Comparison of ENCODE assay signal across 10 mouse cellular contexts in the genomic region with DNA sequence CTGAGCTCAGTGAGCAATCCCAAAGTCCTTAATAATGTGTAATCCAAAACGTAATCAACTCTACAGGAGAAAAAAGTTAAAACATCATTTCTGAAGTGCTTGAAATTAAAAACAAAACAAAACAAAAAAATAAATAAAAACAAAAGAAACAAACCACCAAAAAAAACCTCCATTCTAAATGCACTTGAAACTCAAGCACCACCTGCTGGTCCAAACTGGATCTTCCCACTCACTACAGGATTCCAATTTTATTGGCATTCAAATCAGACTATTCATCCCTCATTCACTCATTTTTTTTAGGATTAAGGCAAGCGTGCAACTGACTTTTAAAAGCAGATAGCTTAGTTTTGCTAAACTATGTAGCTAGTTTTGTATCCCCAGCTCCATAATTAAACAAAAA.
DNase-seq lines count a peak whose midpoint lies in the region; ATAC-seq and TF ChIP-seq lines count a peak whose summit lies in the region.
"Had no signal": no experiment of that assay in that cellular context is flagged by ENCODE, and none has a peak within 500 bp of the region (broad histone marks: within the 10 kb centered on the region; RNA-seq: fewer than 3 reads in every experiment).

No protein-coding gene starts in this region.

- DNase-seq in forebrain, embryonic 10.5 days (ENCODE audit: extremely low spot score, low spot score), result no peak
- peak; percentile 33 for DNase-seq in lung, embryonic 14.5 days
- no peak for DNase-seq in lung, adult 2 months
- peak; percentile 3 for DNase-seq in NIH3T3 (ENCODE audit: low read depth)
- DNase-seq in layer of hippocampus, adult 9-11 months, result peak; percentile 18
- no peak for DNase-seq in liver
- no peak for DNase-seq in neural tube, embryonic 10.5 days (ENCODE audit: extremely low spot score, low spot score)
- DNase-seq: kidney, adult 8-10 months had no signal

- 0 out of 2 replicates have a peak overlapping the region, but pooled peaks have one; percentile 29 for H3K27ac ChIP-seq in forebrain, embryonic 15.5 days (replicated peaks)
- H3K27ac ChIP-seq in forebrain, embryonic 10.5 days, result no peak overlapping the region
- H3K27ac ChIP-seq in lung, embryonic 14.5 days (ENCODE audit: low read depth), result no peak overlapping the region
- H3K27ac ChIP-seq: limb, embryonic 10.5 days had no signal

- peaks cover 9% of the 10 kb centered on the region for H3K4me1 ChIP-seq in forebrain, embryonic 15.5 days
- peaks cover 4% of the 10 kb centered on the region; the same call in 1 of the 2 replicates for H3K4me1 ChIP-seq in forebrain, embryonic 10.5 days
- H3K4me1 ChIP-seq in lung, embryonic 14.5 days (ENCODE audit: insufficient read depth), result no peaks in the 10 kb centered on the region
- H3K4me1 ChIP-seq in lung, adult 2 months (ENCODE audit: control insufficient read depth, insufficient read depth, low read length), result no peaks in the 10 kb centered on the region
- H3K4me1 ChIP-seq: limb, embryonic 10.5 days had no signal

- no peaks in the 10 kb centered on the region for H3K27me3 ChIP-seq in forebrain, embryonic 15.5 days
- H3K27me3 ChIP-seq in forebrain, embryonic 10.5 days (ENCODE audit: poor library complexity, severe bottlenecking), result no peaks in the 10 kb centered on the region
- H3K27me3 ChIP-seq in lung, embryonic 14.5 days (ENCODE audit: insufficient read depth, low read length), result no peaks in the 10 kb centered on the region

- ATAC-seq in forebrain, embryonic 15.5 days (replicated peaks), result no peak
- no peak for ATAC-seq in lung, embryonic 14.5 days (ENCODE audit: insufficient read depth)

- no peak overlapping the region for H3K9ac ChIP-seq in forebrain, embryonic 15.5 days (replicated peaks)
- H3K9ac ChIP-seq in lung, embryonic 14.5 days, result no peak overlapping the region

- no peaks in the 10 kb centered on the region for H3K36me3 ChIP-seq in forebrain, embryonic 15.5 days
- no peaks in the 10 kb centered on the region for H3K36me3 ChIP-seq in forebrain, embryonic 10.5 days (replicated peaks)
- H3K36me3 ChIP-seq in lung, embryonic 14.5 days (ENCODE audit: insufficient read depth), result no peaks in the 10 kb centered on the region
- H3K36me3 ChIP-seq: limb, embryonic 10.5 days had no signal

- no peak overlapping the region for H3K4me3 ChIP-seq in forebrain, embryonic 15.5 days
- H3K4me3 ChIP-seq in forebrain, embryonic 10.5 days, result no peak overlapping the region
- no peak overlapping the region for H3K4me3 ChIP-seq in lung, embryonic 14.5 days (ENCODE audit: low read depth, low read length)
- no peak overlapping the region for H3K4me3 ChIP-seq in lung, adult 2 months (replicated peaks; ENCODE audit: extremely low read depth, low read depth, low read length)
- H3K4me3 ChIP-seq: limb, embryonic 10.5 days had no signal

- no peak overlapping the region for H3K4me2 ChIP-seq in forebrain, embryonic 15.5 days (replicated peaks)
- no peak overlapping the region for H3K4me2 ChIP-seq in lung, embryonic 14.5 days

- WGBS in forebrain, embryonic 15.5 days, result 15% methylated on average over 2 of the region's 2 CpGs
- WGBS in forebrain, embryonic 10.5 days, result 39% methylated on average over 2 of the region's 2 CpGs
- WGBS in lung, embryonic 14.5 days, result 37% methylated on average over 2 of the region's 2 CpGs
- 20% methylated on average over 2 of the region's 2 CpGs for WGBS in lung, adult 2 months

- TF ChIP-seq POLR2A in lung, adult 2 months (IDR thresholded peaks at IDR 0.05; ENCODE audit: borderline replicate concordance, extremely low read depth, low read depth, low read length), result no peak

- TF ChIP-seq CTCF in lung, embryonic 14.5 days (IDR thresholded peaks at IDR 0.05; ENCODE audit: low read depth), result no peak
- no peak for TF ChIP-seq CTCF in lung, adult 2 months (IDR thresholded peaks at IDR 0.05; ENCODE audit: insufficient read depth, low read length)

- no peaks in the 10 kb centered on the region for H3K9me3 ChIP-seq in forebrain, embryonic 15.5 days
- no peaks in the 10 kb centered on the region for H3K9me3 ChIP-seq in forebrain, embryonic 10.5 days
- no peaks in the 10 kb centered on the region for H3K9me3 ChIP-seq in lung, embryonic 14.5 days (ENCODE audit: low read depth, low read length)
- H3K9me3 ChIP-seq: limb, embryonic 10.5 days had no signal

Comparison
In these comparisons a context has a peak if more than half of its experiments do, and no peak if none do; other contexts are left out.
1. DNase-seq: peak in lung, embryonic 14.5 days (single experiment), NIH3T3 (single experiment) and layer of hippocampus, adult 9-11 months (single experiment); none in forebrain, embryonic 10.5 days (single experiment), lung, adult 2 months (single experiment), liver (single experiment) and neural tube, embryonic 10.5 days (single experiment).